Mouse (Mus musculus) hindbrain, embryonic 11.5 days (tissue): ENCODE measurements around the gene Rprd1b. TPM values are rescaled to one million over a fixed set of nuclear protein-coding genes. Genes with fewer than 3 reads are reported as not detected.

ENCODE experiments used
- ATAC-seq: fragments of 200-750 bp; cut with Nextera tagmentation; 2 replicates; pipeline ENCODE4 v1.8.0; 2017; ENCODE audit warnings: mild to moderate bottlenecking, moderate TSS enrichment, moderate library complexity; ENCODE audit not compliant: low FRiP score
- DNase-seq: peaks from one replicate; pipeline ENCODE4 v3.0.0-alpha.2; 2015; ENCODE audit warnings: low spot score
- H3K27ac ChIP-seq: fragments of 300-500 bp; sonication (generic); 2 replicates; pipeline ENCODE4 v1.5.1; 2014; ENCODE audit warnings: mild to moderate bottlenecking, low read depth, low read length
- H3K27me3 ChIP-seq: fragments of 300-500 bp; sonication (generic); 2 replicates; pipeline ENCODE4 v1.6.1; 2014; ENCODE audit warnings: mild to moderate bottlenecking, low read length, moderate library complexity, mixed read lengths; ENCODE audit not compliant: control insufficient read depth, insufficient read depth
- H3K36me3 ChIP-seq: fragments of 300-500 bp; sonication (generic); 2 replicates; pipeline ENCODE4 v1.6.1; 2014; ENCODE audit warnings: mild to moderate bottlenecking, low read length, moderate library complexity, mixed read lengths; ENCODE audit not compliant: control insufficient read depth, insufficient read depth
- H3K4me1 ChIP-seq: fragments of 300-500 bp; sonication (generic); replicated peaks from 2 replicates; pipeline ENCODE4 v1.6.1; 2014; ENCODE audit warnings: low read length, mixed read lengths; ENCODE audit not compliant: control insufficient read depth, insufficient read depth
- H3K4me2 ChIP-seq: fragments of 300-500 bp; sonication (generic); replicated peaks from 2 replicates; pipeline ENCODE4 v1.6.1; 2014; ENCODE audit warnings: mild to moderate bottlenecking, low read depth, low read length
- H3K4me3 ChIP-seq: fragments of 300-500 bp; sonication (generic); 2 replicates; pipeline ENCODE4 v1.5.1; 2014; ENCODE audit warnings: low read depth, low read length
- H3K9ac ChIP-seq: fragments of 300-500 bp; sonication (generic); 2 replicates; pipeline ENCODE4 v1.6.1; 2014; ENCODE audit warnings: low read depth, low read length
- H3K9me3 ChIP-seq: fragments of 300-500 bp; sonication (generic); 2 replicates; pipeline ENCODE4 v1.6.1; 2016; ENCODE audit warnings: low read length; ENCODE audit not compliant: control insufficient read depth
- whole genome bisulfite sequencing: fragments of 180-500 bp; shearing (Covaris S2); extraction: QIAGEN DNeasy Blood & Tissue Kit; methylation state at CpG from one replicate; pipeline ENCODE4 v1.1.7; 2014; 5-methylcytosine and 5-hydroxymethylcytosine counted together
- polyA plus RNA-seq: library from polyadenylated mRNA; unstranded; fragments of >200 nt; fragmentation: Nextera tagmentation; extraction: Ambion mirVana; gene quantifications from 2 replicates; pipeline ENCODE4 v1.2.1, GENCODE M21; 2014

Gene Rprd1b
- polyA plus RNA-seq, 1 experiment from 2014 or later: 67.4 TPM

GRCm38 (mm10) chr2:158144750-158145527 is 116.6 kb downstream of the Rprd1b start:
- H3K4me3 ChIP-seq: no peak overlapping the region
- ATAC-seq: no peak
- H3K9me3 ChIP-seq: no peaks in the 10 kb centered on the region
- 85% methylated on average over 6 of the region's 6 CpGs for WGBS
- no peak overlapping the region for H3K9ac ChIP-seq
- no peak for DNase-seq
- no peaks in the 10 kb centered on the region for H3K36me3 ChIP-seq
- H3K27ac ChIP-seq: no peak overlapping the region
- peaks cover 9% of the 10 kb centered on the region; the same call in 1 of the 2 replicates for H3K27me3 ChIP-seq
- H3K4me1 ChIP-seq: no peaks in the 10 kb centered on the region
- H3K4me2 ChIP-seq: no peak overlapping the region

- Histone ChIP-seq H3K9ac (peak overlapping the region; percentile 35; the same call in 1 of the 2 replicates), H3K36me3 (no peaks in the 10 kb centered on the region), H3K4me1 (no peaks in the 10 kb centered on the region), H3K27me3 (peaks cover 9% of the 10 kb centered on the region; the same call in 1 of the 2 replicates), H3K9me3 (no peaks in the 10 kb centered on the region), H3K27ac (no peak overlapping the region), H3K4me3 (no peak overlapping the region), H3K4me2 (peak overlapping the region; percentile 43; the same call in 1 of the 2 replicates)
- 70% methylated on average over 5 of the region's 5 CpGs for WGBS
- no peak for DNase-seq
- ATAC-seq: no peak
Measured at GRCm38 (mm10) chr2:158145528-158146065, 117.3 kb downstream of the Rprd1b start.

GRCm38 (mm10) chr2:158146223-158146622 is 117.9 kb downstream of the Rprd1b start, which contains the start of gene Tgm2:
Tgm2 (minus strand) TSS chr2:158146436.
- peaks cover 9% of the 10 kb centered on the region; the same call in 1 of the 2 replicates for H3K27me3 ChIP-seq
- under 1% methylated on average over 32 of the region's 33 CpGs for WGBS
- ATAC-seq (peak; percentile 71), DNase-seq (peak; percentile 85)
- H3K9ac ChIP-seq: peak within 1 kb of the TSS; percentile 35; the same call in 1 of the 2 replicates
- peak within 1 kb of the TSS; percentile 18 for H3K4me3 ChIP-seq
- no peak within 1 kb of the TSS for H3K27ac ChIP-seq
- no peaks in the 10 kb centered on the region for H3K36me3 ChIP-seq
- H3K9me3 ChIP-seq: no peaks in the 10 kb centered on the region
- H3K4me1 ChIP-seq: no peaks in the 10 kb centered on the region
- peak within 1 kb of the TSS; percentile 43 for H3K4me2 ChIP-seq

GRCm38 (mm10) chr2:158146971-158147370 is 118.7 kb downstream of the Rprd1b start:
- H3K4me1 ChIP-seq: no peaks in the 10 kb centered on the region
- DNase-seq (no peak), ATAC-seq (no peak)
- H3K4me2 ChIP-seq: no peak overlapping the region
- H3K9ac ChIP-seq: no peak overlapping the region
- WGBS: 90% methylated on average over 8 of the region's 8 CpGs
- H3K9me3 ChIP-seq: no peaks in the 10 kb centered on the region
- H3K4me3 ChIP-seq: no peak overlapping the region
- peaks cover 9% of the 10 kb centered on the region; the same call in 1 of the 2 replicates for H3K27me3 ChIP-seq
- no peaks in the 10 kb centered on the region for H3K36me3 ChIP-seq
- H3K27ac ChIP-seq: no peak overlapping the region

- H3K4me3 ChIP-seq: no peak overlapping the region
- no peak overlapping the region for H3K27ac ChIP-seq
- no peaks in the 10 kb centered on the region for H3K36me3 ChIP-seq
- H3K9me3 ChIP-seq: no peaks in the 10 kb centered on the region
- peaks cover under 1% of the 10 kb centered on the region; the same call in 1 of the 2 replicates for H3K27me3 ChIP-seq
- DNase-seq (no peak), ATAC-seq (no peak)
- no peak overlapping the region for H3K4me2 ChIP-seq
- WGBS: 97% methylated on average over 3 of the region's 3 CpGs
- H3K4me1 ChIP-seq: no peaks in the 10 kb centered on the region
- H3K9ac ChIP-seq: no peak overlapping the region
Measured at GRCm38 (mm10) chr2:158151077-158151476, 122.8 kb downstream of the Rprd1b start.

- peak overlapping the region; percentile 24; the same call in 1 of the 2 replicates for H3K27ac ChIP-seq
- no peaks in the 10 kb centered on the region for H3K9me3 ChIP-seq
- H3K9ac ChIP-seq: no peak overlapping the region
- no peak overlapping the region for H3K4me2 ChIP-seq
- 36% methylated on average over 6 of the region's 6 CpGs for WGBS
- no peaks in the 10 kb centered on the region for H3K27me3 ChIP-seq
- peak; percentile 62 for DNase-seq
- no peaks in the 10 kb centered on the region for H3K36me3 ChIP-seq
- H3K4me3 ChIP-seq: no peak overlapping the region
- no peaks in the 10 kb centered on the region for H3K4me1 ChIP-seq
- peak; percentile 85 for ATAC-seq
Measured at GRCm38 (mm10) chr2:158152685-158153309, 124.5 kb downstream of the Rprd1b start.

- Histone ChIP-seq H3K9me3 (no peaks in the 10 kb centered on the region), H3K4me3 (peak overlapping the region; percentile 20), H3K36me3 (no peaks in the 10 kb centered on the region), H3K4me2 (peak overlapping the region; percentile 40), H3K9ac (peak overlapping the region; percentile 8; the same call in 1 of the 2 replicates), H3K27ac (peak overlapping the region; percentile 12; the same call in 1 of the 2 replicates), H3K4me1 (no peaks in the 10 kb centered on the region), H3K27me3 (no peaks in the 10 kb centered on the region)
- ATAC-seq (peak; percentile 36; the same call in 1 of the 2 replicates), DNase-seq (peak; percentile 55)
- 1% methylated on average over 22 of the region's 22 CpGs for WGBS
Measured at GRCm38 (mm10) chr2:158153728-158154343, 125.5 kb downstream of the Rprd1b start.

- Histone ChIP-seq H3K27me3 (no peaks in the 10 kb centered on the region), H3K36me3 (no peaks in the 10 kb centered on the region), H3K4me3 (no peak overlapping the region), H3K9ac (no peak overlapping the region), H3K27ac (no peak overlapping the region), H3K4me2 (no peak overlapping the region), H3K9me3 (no peaks in the 10 kb centered on the region), H3K4me1 (no peaks in the 10 kb centered on the region)
- ATAC-seq (no peak), DNase-seq (peak; percentile 27)
- WGBS: 37% methylated on average over 8 of the region's 8 CpGs
Measured at GRCm38 (mm10) chr2:158154641-158155040, 126.3 kb downstream of the Rprd1b start.
